Mouse (Mus musculus) heart, embryonic 12.5 days (tissue): ENCODE results near the gene Trim2. TPM values are rescaled to one million over a fixed set of nuclear protein-coding genes. Genes with fewer than 3 reads are reported as not detected.

Experiments used
- ATAC-seq: fragments of 200-750 bp; cut with Nextera tagmentation; 2 replicates; pipeline ENCODE4 v1.8.0; 2017; ENCODE audit warnings: moderate TSS enrichment, moderate library complexity; ENCODE audit not compliant: insufficient number of reproducible peaks, low FRiP score
- H3K27ac ChIP-seq: fragments of 300-500 bp; sonication (generic); 2 replicates; pipeline ENCODE4 v1.5.1; 2016; ENCODE audit warnings: mild to moderate bottlenecking, moderate library complexity; ENCODE audit not compliant: poor library complexity, severe bottlenecking
- H3K27me3 ChIP-seq: fragments of 300-500 bp; sonication (generic); replicated peaks from 2 replicates; pipeline ENCODE4 v1.6.1; 2016; ENCODE audit warnings: mild to moderate bottlenecking, moderate library complexity
- H3K36me3 ChIP-seq: fragments of 300-500 bp; sonication (generic); 2 replicates; pipeline ENCODE4 v1.6.1; 2016; ENCODE audit warnings: mild to moderate bottlenecking, moderate library complexity
- H3K4me1 ChIP-seq: fragments of 300-500 bp; sonication (generic); replicated peaks from 2 replicates; pipeline ENCODE4 v1.6.1; 2016; ENCODE audit warnings: mild to moderate bottlenecking
- H3K4me2 ChIP-seq: fragments of 300-500 bp; sonication (generic); 2 replicates; pipeline ENCODE4 v1.6.1; 2016; ENCODE audit warnings: mild to moderate bottlenecking, moderate library complexity
- H3K4me3 ChIP-seq: fragments of 300-500 bp; sonication (generic); 2 replicates; pipeline ENCODE4 v1.5.1; 2016; ENCODE audit warnings: mild to moderate bottlenecking
- H3K9ac ChIP-seq: fragments of 300-500 bp; sonication (generic); 2 replicates; pipeline ENCODE4 v1.6.1; 2016; ENCODE audit warnings: mild to moderate bottlenecking, moderate library complexity
- H3K9me3 ChIP-seq: fragments of 300-500 bp; sonication (generic); replicated peaks from 2 replicates; pipeline ENCODE4 v1.6.1; 2016; ENCODE audit warnings: mild to moderate bottlenecking, moderate library complexity
- WGBS: fragments of 180-500 bp; shearing (Covaris S2); methylation state at CpG from one replicate; pipeline ENCODE4 v1.1.7; 2016; 5-methylcytosine and 5-hydroxymethylcytosine counted together
- polyA plus RNA-seq: library from polyadenylated mRNA; unstranded; fragments of >200 nt; fragmentation: Nextera tagmentation; extraction: Ambion mirVana; gene quantifications from 2 replicates; pipeline ENCODE4 v1.2.1, GENCODE M21; 2016

The Trim2 gene
- polyA plus RNA-seq, 1 experiment from 2014 or later = 9.0 TPM

DNA sequence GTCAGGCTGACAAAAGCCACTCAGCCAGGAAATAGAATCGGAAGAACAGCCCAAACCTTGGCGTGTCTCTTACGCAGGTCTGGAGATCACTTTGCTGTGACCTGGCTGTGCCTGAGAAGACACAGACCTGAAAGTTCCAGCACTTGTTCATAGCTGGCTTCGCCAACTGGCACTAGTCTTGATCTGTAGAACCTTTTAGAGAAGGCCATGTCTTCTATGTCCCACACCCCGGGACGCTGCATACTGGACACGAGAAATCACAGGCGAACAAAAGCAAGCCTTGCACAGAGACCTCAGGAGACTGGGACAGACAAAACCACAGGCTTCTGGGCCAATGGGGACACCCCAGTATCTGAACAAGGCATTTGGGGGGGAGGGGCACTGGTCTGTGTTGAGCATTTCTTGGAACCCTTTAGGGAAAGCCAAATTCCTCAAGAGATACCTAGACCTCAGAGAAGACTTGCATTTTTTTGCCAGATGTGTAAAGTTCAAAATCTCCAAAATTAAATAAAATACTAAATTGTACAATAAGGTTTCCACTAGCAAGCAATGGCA lies 3.2 kb downstream of the Trim2 start:
- no peak for ATAC-seq
- H3K27me3 ChIP-seq = peaks cover 56% of the 10 kb centered on the region

DNA sequence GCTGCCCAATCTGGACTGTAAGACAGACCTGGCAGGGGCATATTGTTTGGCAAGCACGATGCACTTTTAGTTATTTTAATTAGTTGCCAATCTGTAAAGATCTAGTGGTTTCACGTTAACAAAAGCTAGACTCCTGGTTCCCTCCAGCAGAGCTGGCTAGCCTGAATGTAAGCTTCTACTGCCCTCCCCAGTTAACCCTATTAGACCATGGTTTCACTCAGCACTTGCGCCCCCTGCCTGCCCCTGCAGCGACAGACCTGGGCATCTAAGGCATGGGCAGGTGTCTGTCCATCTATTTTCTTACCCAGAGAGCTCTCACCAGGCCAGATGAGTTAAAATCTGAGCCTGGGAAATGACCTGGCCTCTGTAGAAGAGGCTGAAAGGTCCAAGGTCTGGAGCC lies 4.4 kb downstream of the Trim2 start:
- WGBS = 18% methylated on average over 4 of the region's 4 CpGs
- Histone ChIP-seq H3K9me3 (no peaks in the 10 kb centered on the region; the same call in 1 of the 2 replicates), H3K27me3 (peaks cover 53% of the 10 kb centered on the region), H3K9ac (no peak overlapping the region), H3K4me3 (no peak overlapping the region), H3K4me1 (peaks cover 18% of the 10 kb centered on the region; the same call in 1 of the 2 replicates), H3K27ac (no peak overlapping the region), H3K36me3 (no peaks in the 10 kb centered on the region; the same call in 1 of the 2 replicates), H3K4me2 (no peak overlapping the region)
- ATAC-seq = no peak

More for the DNA sequence above, 3.2 kb downstream of the Trim2 start:
- Histone ChIP-seq H3K9ac (no peak overlapping the region), H3K4me3 (no peak overlapping the region), H3K4me1 (peaks cover 18% of the 10 kb centered on the region; the same call in 1 of the 2 replicates), H3K36me3 (no peaks in the 10 kb centered on the region; the same call in 1 of the 2 replicates), H3K9me3 (no peaks in the 10 kb centered on the region; the same call in 1 of the 2 replicates), H3K27ac (no peak overlapping the region), H3K4me2 (no peak overlapping the region)
- 82% methylated on average over 8 of the region's 8 CpGs for WGBS

DNA sequence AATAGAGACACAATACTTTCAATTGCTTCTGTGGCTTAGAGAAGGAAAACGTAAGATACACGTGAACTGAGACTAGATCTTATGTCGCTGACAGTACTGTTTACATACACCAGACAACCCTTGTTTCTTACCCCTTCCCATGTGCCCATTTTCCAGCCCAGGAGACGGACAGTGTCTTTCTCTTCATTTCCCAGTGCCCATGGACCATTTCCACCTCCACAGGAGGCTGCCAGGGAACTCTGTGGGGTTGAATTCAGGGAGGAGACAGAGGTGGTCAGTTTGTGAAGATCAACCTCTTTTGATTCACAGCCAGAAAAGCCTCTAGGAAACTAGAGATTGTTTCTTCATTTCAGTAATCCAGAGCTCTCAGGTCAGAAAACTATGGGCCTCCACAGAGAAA lies 5.0 kb downstream of the Trim2 start:
- ATAC-seq = no peak
- peaks cover 18% of the 10 kb centered on the region; the same call in 1 of the 2 replicates for H3K4me1 ChIP-seq
- no peak overlapping the region for H3K4me3 ChIP-seq
- H3K4me2 ChIP-seq = no peak overlapping the region
- 81% methylated on average over 4 of the region's 4 CpGs for WGBS
- H3K27me3 ChIP-seq = peaks cover 49% of the 10 kb centered on the region
- no peaks in the 10 kb centered on the region; the same call in 1 of the 2 replicates for H3K36me3 ChIP-seq
- H3K27ac ChIP-seq = no peak overlapping the region
- no peak overlapping the region for H3K9ac ChIP-seq
- H3K9me3 ChIP-seq = no peaks in the 10 kb centered on the region; the same call in 1 of the 2 replicates

DNA sequence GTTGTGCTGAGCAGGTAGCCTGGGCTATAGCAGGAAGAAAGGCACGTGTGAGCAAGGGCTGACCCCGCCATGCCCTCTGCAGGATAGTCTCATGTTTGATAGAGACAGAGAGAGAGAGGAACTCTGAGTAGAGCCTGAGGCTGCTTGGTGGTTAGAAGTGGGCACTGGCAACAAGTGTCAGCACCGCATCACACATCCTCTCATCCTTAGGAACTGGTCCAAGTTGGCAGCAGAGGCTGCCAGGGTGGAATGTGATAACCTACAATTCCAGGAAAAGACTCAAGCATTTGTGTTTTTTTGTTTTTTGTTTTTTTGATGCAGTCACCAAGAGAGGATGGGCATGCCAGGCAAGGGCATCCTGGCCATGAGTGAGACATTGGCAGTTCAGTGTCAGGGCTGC lies 8.5 kb downstream of the Trim2 start:
- no peak overlapping the region for H3K27ac ChIP-seq
- H3K4me2 ChIP-seq = no peak overlapping the region
- H3K36me3 ChIP-seq = no peaks in the 10 kb centered on the region; the same call in 1 of the 2 replicates
- no peak overlapping the region for H3K9ac ChIP-seq
- no peaks in the 10 kb centered on the region for H3K4me1 ChIP-seq
- H3K4me3 ChIP-seq = no peak overlapping the region
- H3K9me3 ChIP-seq = no peaks in the 10 kb centered on the region; the same call in 1 of the 2 replicates
- no peak for ATAC-seq
- WGBS = 46% methylated on average over 3 of the region's 3 CpGs
- H3K27me3 ChIP-seq = peaks cover 19% of the 10 kb centered on the region

DNA sequence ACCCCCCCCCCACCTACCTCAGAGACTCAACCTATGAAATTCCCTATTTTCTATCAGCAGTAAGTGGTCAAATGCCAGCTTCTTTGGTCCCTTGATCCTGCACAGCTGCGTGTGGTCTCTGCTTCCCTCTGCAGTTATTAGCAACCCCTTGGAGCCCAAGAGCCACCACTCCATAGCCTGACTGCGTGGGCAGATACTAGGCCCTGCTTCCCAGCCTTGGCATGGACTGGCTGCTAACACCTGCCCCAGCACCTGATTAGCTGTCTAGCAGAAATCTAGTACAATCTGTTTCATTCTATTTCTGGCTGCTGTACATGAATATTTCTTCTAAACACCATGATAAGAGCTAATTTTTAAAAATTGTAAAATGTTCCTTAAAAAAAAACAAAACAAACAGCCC lies 10.0 kb downstream of the Trim2 start:
- Histone ChIP-seq H3K9me3 (no peaks in the 10 kb centered on the region; the same call in 1 of the 2 replicates), H3K9ac (no peak overlapping the region), H3K4me3 (no peak overlapping the region), H3K27ac (no peak overlapping the region), H3K27me3 (peaks cover 11% of the 10 kb centered on the region; the same call in 1 of the 2 replicates), H3K4me2 (no peak overlapping the region), H3K4me1 (no peaks in the 10 kb centered on the region), H3K36me3 (no peaks in the 10 kb centered on the region; the same call in 1 of the 2 replicates)
- no peak for ATAC-seq
- 47% methylated on average over 2 of the region's 2 CpGs for WGBS

DNA sequence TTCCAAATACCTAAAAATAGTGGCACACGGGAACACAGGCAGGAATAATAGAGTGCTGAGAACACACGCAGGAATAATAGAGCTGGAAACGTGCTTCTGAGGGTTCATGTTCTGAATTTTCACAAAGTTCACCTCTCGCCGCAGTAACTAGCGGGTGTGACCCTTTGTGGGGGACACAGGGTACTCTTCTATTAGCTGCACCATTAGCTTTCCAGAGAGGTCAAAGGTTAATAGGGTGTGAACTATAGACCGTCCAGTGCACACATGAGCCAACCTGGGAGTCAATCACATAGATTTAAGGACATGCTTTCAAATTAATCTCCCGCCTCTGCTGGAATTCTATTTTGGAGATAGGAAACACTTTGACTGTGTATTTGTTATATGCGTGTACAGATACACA lies 11.9 kb downstream of the Trim2 start:
- Histone ChIP-seq H3K4me2 (no peak overlapping the region), H3K9ac (no peak overlapping the region), H3K4me3 (no peak overlapping the region), H3K27me3 (peaks cover 8% of the 10 kb centered on the region; the same call in 1 of the 2 replicates), H3K4me1 (no peaks in the 10 kb centered on the region), H3K36me3 (no peaks in the 10 kb centered on the region; the same call in 1 of the 2 replicates), H3K27ac (no peak overlapping the region), H3K9me3 (no peaks in the 10 kb centered on the region; the same call in 1 of the 2 replicates)
- ATAC-seq = no peak
- 86% methylated on average over 9 of the region's 9 CpGs for WGBS

DNA sequence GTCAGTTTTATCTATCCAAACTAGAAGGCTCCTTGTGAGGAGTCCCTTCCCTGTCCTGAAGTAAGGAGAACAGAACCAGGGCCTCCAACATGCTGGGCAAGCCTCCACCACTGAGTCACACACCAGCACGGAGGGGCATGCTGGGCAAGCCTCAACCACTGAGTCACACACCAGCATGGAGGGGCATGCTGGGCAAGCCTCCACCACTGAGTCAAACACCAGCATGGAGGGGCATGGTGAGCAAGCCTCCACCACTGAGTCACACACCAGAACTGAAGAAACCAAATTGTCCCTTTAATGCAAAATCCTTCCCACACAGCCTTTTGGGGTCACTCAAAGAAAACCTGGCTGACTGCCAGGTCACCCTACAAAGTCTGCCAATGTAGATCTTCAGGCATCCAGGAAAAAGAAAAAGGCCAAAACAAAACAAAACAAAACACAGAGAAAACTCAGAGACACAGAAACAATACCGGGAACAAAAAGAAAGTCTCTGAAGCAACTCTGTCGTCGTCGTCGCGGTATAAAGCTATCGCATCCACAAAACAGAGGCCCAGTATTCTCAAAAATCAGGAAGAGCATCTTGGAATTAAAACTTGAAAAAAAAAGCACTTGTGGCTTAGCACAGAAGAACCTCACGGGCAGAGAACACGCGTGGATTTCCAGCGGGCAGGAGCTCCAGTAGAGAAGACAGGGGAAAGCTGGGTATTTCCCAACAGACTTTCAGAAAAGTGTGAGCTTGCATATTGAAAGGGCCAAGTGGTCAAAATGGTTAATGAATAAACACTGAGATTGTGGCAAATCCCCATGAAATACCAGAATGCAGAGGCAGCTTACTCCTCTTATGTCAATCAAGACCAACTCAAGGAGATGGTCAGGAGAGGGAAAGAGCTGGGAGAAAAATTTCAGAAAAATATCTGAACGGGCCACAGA lies 12.7 kb downstream of the Trim2 start:
- Histone ChIP-seq H3K4me2 (no peak overlapping the region), H3K9ac (no peak overlapping the region), H3K27ac (no peak overlapping the region), H3K27me3 (peaks cover 8% of the 10 kb centered on the region; the same call in 1 of the 2 replicates), H3K36me3 (no peaks in the 10 kb centered on the region), H3K9me3 (no peaks in the 10 kb centered on the region; the same call in 1 of the 2 replicates), H3K4me3 (no peak overlapping the region), H3K4me1 (no peaks in the 10 kb centered on the region)
- WGBS = 84% methylated on average over 13 of the region's 13 CpGs
- ATAC-seq = no peak

DNA sequence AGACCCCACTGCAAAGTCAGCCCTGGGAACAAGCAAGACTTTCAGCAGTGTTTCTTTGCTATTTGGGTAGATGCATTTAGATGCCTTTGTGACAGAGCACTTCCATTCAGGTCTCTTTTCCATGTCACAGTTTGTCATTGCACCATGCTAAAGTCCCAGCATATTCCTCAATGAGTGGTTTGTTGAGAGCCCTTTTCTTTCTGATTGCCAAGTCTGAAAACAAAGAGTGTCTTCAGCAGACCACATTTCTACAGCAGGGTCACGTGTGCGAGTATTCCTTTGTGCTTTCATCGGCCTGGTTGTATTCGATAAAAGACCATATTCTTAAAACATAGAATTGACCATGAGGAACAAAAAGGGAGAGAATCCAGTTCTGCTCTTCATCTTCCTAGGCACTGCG lies 14.4 kb downstream of the Trim2 start:
- no peaks in the 10 kb centered on the region for H3K36me3 ChIP-seq
- no peak overlapping the region for H3K4me3 ChIP-seq
- no peaks in the 10 kb centered on the region for H3K9me3 ChIP-seq
- H3K4me1 ChIP-seq = no peaks in the 10 kb centered on the region
- peaks cover 10% of the 10 kb centered on the region; the same call in 1 of the 2 replicates for H3K27me3 ChIP-seq
- H3K9ac ChIP-seq = no peak overlapping the region
- ATAC-seq = no peak
- H3K4me2 ChIP-seq = no peak overlapping the region
- H3K27ac ChIP-seq = no peak overlapping the region
- 91% methylated on average over 5 of the region's 5 CpGs for WGBS

DNA sequence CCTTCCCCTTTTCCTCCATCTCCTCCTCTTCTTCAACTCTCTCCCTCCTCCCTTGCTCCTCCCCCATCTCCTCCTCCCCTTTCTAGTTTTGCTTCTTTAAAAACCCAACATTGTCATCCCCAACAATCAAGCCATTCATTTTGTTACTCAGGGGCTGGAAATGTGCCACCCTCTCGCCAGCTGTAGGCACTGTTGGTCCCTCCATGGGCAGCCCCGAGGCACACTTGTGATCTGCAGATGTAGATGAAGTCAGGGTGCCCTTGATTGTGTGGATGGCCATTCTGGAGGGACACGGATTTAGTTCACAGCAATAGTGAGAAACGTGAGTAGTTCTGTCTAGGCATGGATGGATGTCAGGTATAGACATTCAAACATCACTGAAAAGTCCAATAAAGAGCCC lies 17.7 kb downstream of the Trim2 start:
- Histone ChIP-seq H3K4me2 (no peak overlapping the region), H3K9ac (no peak overlapping the region), H3K27me3 (peaks cover 21% of the 10 kb centered on the region), H3K4me1 (peaks cover 5% of the 10 kb centered on the region; the same call in 1 of the 2 replicates), H3K27ac (no peak overlapping the region), H3K36me3 (no peaks in the 10 kb centered on the region), H3K4me3 (no peak overlapping the region), H3K9me3 (no peaks in the 10 kb centered on the region)
- 78% methylated on average over 4 of the region's 4 CpGs for WGBS
- no peak for ATAC-seq

DNA sequence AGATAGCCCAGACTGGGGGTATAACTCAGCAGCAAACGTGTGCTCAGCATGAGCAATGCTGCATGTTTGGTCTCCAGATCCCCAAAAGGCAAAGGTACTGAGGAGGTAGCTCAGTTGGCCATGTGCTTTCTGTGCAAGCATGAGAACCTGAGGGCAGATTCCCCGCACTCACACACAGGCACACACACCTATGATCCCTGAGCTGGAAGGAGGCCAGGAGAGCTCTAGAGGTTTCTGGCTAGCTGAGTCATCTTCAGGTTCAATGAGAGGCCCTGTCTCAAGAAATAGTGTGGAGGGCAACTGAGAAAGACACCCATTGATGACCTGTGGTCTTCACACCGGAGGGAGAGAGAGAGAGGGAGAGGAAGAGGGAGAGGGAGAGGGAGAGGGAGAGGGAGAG lies 19.4 kb downstream of the Trim2 start:
- Histone ChIP-seq H3K36me3 (no peaks in the 10 kb centered on the region), H3K27ac (no peak overlapping the region), H3K4me3 (no peak overlapping the region), H3K4me1 (peaks cover 21% of the 10 kb centered on the region), H3K4me2 (no peak overlapping the region), H3K9ac (no peak overlapping the region), H3K9me3 (no peaks in the 10 kb centered on the region), H3K27me3 (peaks cover 21% of the 10 kb centered on the region)
- WGBS = 79% methylated on average over 2 of the region's 3 CpGs
- ATAC-seq = no peak

DNA sequence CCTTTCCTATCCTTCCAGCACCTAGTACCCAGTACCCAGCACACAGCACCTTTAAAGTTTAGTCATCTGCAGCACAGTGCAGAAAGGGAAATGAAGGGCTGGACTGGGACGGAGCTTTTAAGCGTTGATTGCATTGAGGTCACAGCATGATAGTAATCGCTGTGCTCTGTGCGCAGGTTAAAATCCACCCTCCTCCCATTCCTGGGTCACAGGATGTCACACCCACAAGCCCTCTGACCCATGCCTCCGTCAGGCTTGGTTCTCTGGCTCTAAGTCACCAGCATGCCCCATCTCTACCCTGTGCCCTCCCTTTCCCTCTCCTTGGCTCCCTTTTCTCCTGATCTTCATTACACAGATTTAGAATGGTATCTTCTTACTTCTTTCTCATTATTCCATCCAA lies 20.4 kb downstream of the Trim2 start:
- peaks cover 31% of the 10 kb centered on the region for H3K4me1 ChIP-seq
- H3K4me2 ChIP-seq = no peak overlapping the region
- no peaks in the 10 kb centered on the region for H3K9me3 ChIP-seq
- no peak for ATAC-seq
- 73% methylated on average over 5 of the region's 5 CpGs for WGBS
- H3K9ac ChIP-seq = no peak overlapping the region
- no peak overlapping the region for H3K27ac ChIP-seq
- H3K36me3 ChIP-seq = no peaks in the 10 kb centered on the region
- peaks cover 16% of the 10 kb centered on the region for H3K27me3 ChIP-seq
- no peak overlapping the region for H3K4me3 ChIP-seq
